In the genomic region with DNA sequence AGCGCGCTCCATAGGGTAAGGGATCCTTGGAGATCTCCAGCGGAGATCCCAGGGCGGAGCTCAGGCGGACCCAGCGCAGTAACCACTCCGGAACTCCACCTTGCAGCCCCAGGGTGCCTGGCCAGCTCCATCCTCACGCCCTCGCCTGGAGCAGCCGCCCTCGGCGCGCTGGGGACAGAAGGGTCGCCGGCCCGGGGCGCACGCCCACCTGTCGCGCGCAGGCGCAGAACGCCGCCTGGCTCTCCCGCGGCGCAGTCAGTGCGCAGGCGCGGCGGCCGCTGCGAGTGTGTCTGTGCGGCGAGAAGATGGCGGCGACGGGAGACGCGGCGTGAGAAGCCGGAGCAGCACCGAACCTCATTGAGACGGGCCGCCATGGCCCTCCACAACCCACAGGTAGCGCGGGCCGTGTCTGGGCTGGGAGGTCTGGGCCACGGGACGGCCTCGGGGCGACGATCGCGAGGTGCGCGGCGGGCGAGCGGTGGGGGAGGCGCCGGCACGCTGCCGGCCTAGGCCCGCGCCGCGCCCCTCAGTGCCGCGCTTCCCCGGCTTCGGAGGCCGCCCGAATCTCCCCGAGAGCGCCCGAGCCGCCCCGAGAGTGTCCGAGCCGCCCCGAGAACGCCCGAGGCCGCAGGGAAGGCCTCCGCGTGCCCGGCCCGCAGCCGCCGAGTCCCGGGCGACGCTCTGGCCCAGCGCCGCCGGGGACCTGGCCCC, we compare ENCODE assay signal across 8 mouse cellular contexts. TPM values are rescaled to one million over a fixed set of nuclear protein-coding genes. Genes with fewer than 3 reads are reported as not detected.
A peak's percentile ranks its signal among the peaks of the same experiment; 100 is the strongest.
DNase-seq lines count a peak whose midpoint lies in the region; ATAC-seq and TF ChIP-seq lines count a peak whose summit lies in the region.

A gene (plus strand): TSS at position 295 of the 711 bp plus-strand sequence.

- ATAC-seq in Patski = peak; percentile 59
- peak; percentile 93 for ATAC-seq in hindbrain, embryonic 11.5 days (ENCODE audit: low FRiP score)
- peak; percentile 96 for ATAC-seq in lung, postnatal 0 days

- H3K4me2 ChIP-seq in hindbrain, embryonic 11.5 days (replicated peaks; ENCODE audit: low read depth, low read length) = peak within 1 kb of the TSS; percentile 82
- H3K4me2 ChIP-seq in lung, postnatal 0 days (replicated peaks; ENCODE audit: low read depth, low read length) = peak within 1 kb of the TSS; percentile 80

- H3K9me3 ChIP-seq in hindbrain, embryonic 11.5 days (ENCODE audit: control insufficient read depth, low read length) = no peaks in the 10 kb centered on the region
- H3K9me3 ChIP-seq in lung, postnatal 0 days (ENCODE audit: low read length) = no peaks in the 10 kb centered on the region

- CTCF ChIA-PET in Patski (lab: Charles Lee) = no interaction called here

- in situ Hi-C loops in Patski (cut with MboI; ENCODE audit: low pct_unique_long_range_greater_than_20kb) = loop anchor here (10.0 kb wide), 1 partner anchor 226 kb away; no protein-coding TSS in a partner anchor

- WGBS in hindbrain, embryonic 11.5 days = under 1% methylated on average over 88 of the region's 97 CpGs
- WGBS in lung, postnatal 0 days = under 1% methylated on average over 48 of the region's 97 CpGs

- no peak for TF ChIP-seq CTCF in Patski (IDR thresholded peaks at IDR 0.05)
- no peak for TF ChIP-seq CTCF in lung, postnatal 0 days (IDR thresholded peaks at IDR 0.05)

- no peaks in the 10 kb centered on the region for H3K36me3 ChIP-seq in hindbrain, embryonic 11.5 days (ENCODE audit: control insufficient read depth, insufficient read depth, low read length)
- H3K36me3 ChIP-seq in lung, postnatal 0 days (ENCODE audit: insufficient read depth, low read length) = no peaks in the 10 kb centered on the region

- H3K27me3 ChIP-seq in Patski = no peaks in the 10 kb centered on the region
- no peaks in the 10 kb centered on the region for H3K27me3 ChIP-seq in hindbrain, embryonic 11.5 days (ENCODE audit: control insufficient read depth, insufficient read depth, low read length)
- H3K27me3 ChIP-seq in lung, postnatal 0 days (replicated peaks; ENCODE audit: insufficient read depth, low read length) = no peaks in the 10 kb centered on the region

- TF ChIP-seq EP300 in lung, postnatal 0 days (IDR thresholded peaks at IDR 0.05) = no peak

- DNase-seq in Patski (ENCODE audit: low read depth, low spot score) = no peak
- peak; percentile 95 to 96 for DNase-seq in cerebellum, postnatal 10 days
- peak; percentile 81 to 91 for DNase-seq in frontal cortex, postnatal 10 days (ENCODE audit: low spot score in 2 of 2)
- peak; percentile 98 for DNase-seq in hindbrain, embryonic 11.5 days (ENCODE audit: low spot score)
- DNase-seq in layer of hippocampus, postnatal 10 days (ENCODE audit: low spot score in 2 of 2) = peak; percentile 96 to 98
- peak; percentile 93 for DNase-seq in lung, postnatal 0 days (ENCODE audit: low spot score)
- peak; percentile 93 for DNase-seq in ovary, postnatal 10 days (ENCODE audit: low spot score)
- DNase-seq in thymus, postnatal 0 days (ENCODE audit: low spot score) = peak; percentile 94

- peak within 1 kb of the TSS; percentile 89 for H3K4me3 ChIP-seq in hindbrain, embryonic 11.5 days (ENCODE audit: low read depth, low read length)
- H3K4me3 ChIP-seq in lung, postnatal 0 days (ENCODE audit: low read depth, low read length) = peak within 1 kb of the TSS; percentile 73

- peak within 1 kb of the TSS; percentile 87 for H3K27ac ChIP-seq in hindbrain, embryonic 11.5 days (ENCODE audit: low read depth, low read length)
- peak within 1 kb of the TSS; percentile 89 for H3K27ac ChIP-seq in lung, postnatal 0 days (ENCODE audit: low read length)

- peaks cover 8% of the 10 kb centered on the region; the same call in 1 of the 2 replicates for H3K4me1 ChIP-seq in hindbrain, embryonic 11.5 days (replicated peaks; ENCODE audit: control insufficient read depth, insufficient read depth, low read length)
- peaks cover 23% of the 10 kb centered on the region; the same call in 1 of the 2 replicates for H3K4me1 ChIP-seq in lung, postnatal 0 days (ENCODE audit: insufficient read depth, low read depth, low read length)

- POLR2A ChIA-PET in Patski (lab: Charles Lee) = interaction anchor here (1.3 to 1.5 kb wide), 2 partner anchors 10 to 31 kb away, joined by 3 read pairs; no protein-coding TSS in a partner anchor

- peak within 1 kb of the TSS; percentile 87 for H3K9ac ChIP-seq in hindbrain, embryonic 11.5 days (ENCODE audit: low read depth, low read length)
- H3K9ac ChIP-seq in lung, postnatal 0 days (replicated peaks; ENCODE audit: low read depth) = peak within 1 kb of the TSS; percentile 74

RNA-seq across cellular contexts. Expression of the gene that starts here (rescaled TPM):
- polyA plus RNA-seq in Patski (2021) = 86.7 TPM
- polyA plus RNA-seq in hindbrain, embryonic 11.5 days (2014; fragmentation: Nextera tagmentation; extraction: Ambion mirVana) = 11.8 and 11.9 TPM in 2 replicates
- not detected for total RNA-seq in layer of hippocampus, postnatal 10 days (2021)
- polyA plus RNA-seq in lung, postnatal 0 days (2015; fragmentation: Nextera tagmentation; extraction: Ambion mirVana) = not detected in 2 replicates
- not detected in 2 replicates for polyA plus RNA-seq in thymus, postnatal 0 days (2015; fragmentation: Nextera tagmentation; extraction: Ambion mirVana)

Comparison
In these comparisons a context has a peak if more than half of its experiments do, and no peak if none do; other contexts are left out.
1. RNA of the gene that starts here (polyA plus RNA-seq): 86.7 TPM in Patski (single experiment) and 11.8 to 11.9 TPM in hindbrain, embryonic 11.5 days; not detected in lung, postnatal 0 days and not detected in thymus, postnatal 0 days; every median in the first group is over 10 times any median in the second.
2. Peak in DNase-seq in layer of hippocampus, postnatal 10 days; RNA of the gene not detected or under 1 TPM.
3. Peak in DNase-seq, ATAC-seq, H3K4me3 ChIP-seq, H3K27ac ChIP-seq, H3K9ac ChIP-seq and H3K4me2 ChIP-seq in lung, postnatal 0 days; RNA of the gene not detected or under 1 TPM.
4. Peak in DNase-seq in thymus, postnatal 0 days; RNA of the gene not detected or under 1 TPM.
5. Peak in every context shown above with its lines, with median percentiles within 50 percentile points of each other: ATAC-seq.